Mouse (Mus musculus) kidney, embryonic 16.5 days (tissue): ENCODE measurements around the gene Pfkfb4. TPM values are rescaled to one million over a fixed set of nuclear protein-coding genes. Genes with fewer than 3 reads are reported as not detected.

Experiments
- ATAC-seq: fragments of 200-750 bp; cut with Nextera tagmentation; 2 replicates; pipeline ENCODE4 v1.8.0; 2017; ENCODE audit warnings: moderate TSS enrichment; ENCODE audit not compliant: low FRiP score, low TSS enrichment
- H3K27ac ChIP-seq: fragments of 300-500 bp; sonication (generic); 2 replicates; pipeline ENCODE4 v1.5.1; 2014; ENCODE audit warnings: low read length
- H3K27me3 ChIP-seq: fragments of 300-500 bp; sonication (generic); 2 replicates; pipeline ENCODE4 v1.6.1; 2014; ENCODE audit warnings: low read length, control low read depth, mixed read lengths; ENCODE audit not compliant: insufficient read depth
- H3K36me3 ChIP-seq: fragments of 300-500 bp; sonication (generic); 2 replicates; pipeline ENCODE4 v1.6.1; 2014; ENCODE audit warnings: low read length, control low read depth, mixed read lengths; ENCODE audit not compliant: insufficient read depth
- H3K4me1 ChIP-seq: fragments of 300-500 bp; sonication (generic); 2 replicates; pipeline ENCODE4 v1.6.1; 2014; ENCODE audit warnings: low read length, control low read depth, mixed read lengths; ENCODE audit not compliant: insufficient read depth
- H3K4me2 ChIP-seq: fragments of 300-500 bp; sonication (generic); replicated peaks from 2 replicates; pipeline ENCODE4 v1.6.1; 2014; ENCODE audit warnings: low read depth, low read length
- H3K4me3 ChIP-seq: fragments of 300-500 bp; sonication (generic); 2 replicates; pipeline ENCODE4 v1.5.1; 2014; ENCODE audit warnings: mild to moderate bottlenecking, low read length
- H3K9ac ChIP-seq: fragments of 300-500 bp; sonication (generic); replicated peaks from 2 replicates; pipeline ENCODE4 v1.6.1; 2014; ENCODE audit warnings: low read length
- H3K9me3 ChIP-seq: fragments of 300-500 bp; sonication (generic); 2 replicates; pipeline ENCODE4 v1.6.1; 2016; ENCODE audit warnings: low read length, control low read depth
- WGBS: fragments of 180-500 bp; shearing (Covaris S2); extraction: QIAGEN DNeasy Blood & Tissue Kit; methylation state at CpG from one replicate; pipeline ENCODE4 v1.1.7; 2014; 5-methylcytosine and 5-hydroxymethylcytosine counted together
- polyA plus RNA-seq: library from polyadenylated mRNA; unstranded; fragments of >200 nt; fragmentation: Nextera tagmentation; extraction: Ambion mirVana; gene quantifications from 2 replicates; pipeline ENCODE4 v1.2.1, GENCODE M21; 2015

Gene Pfkfb4
- polyA plus RNA-seq = 10.4 and 10.9 TPM in 2 replicates

DNA sequence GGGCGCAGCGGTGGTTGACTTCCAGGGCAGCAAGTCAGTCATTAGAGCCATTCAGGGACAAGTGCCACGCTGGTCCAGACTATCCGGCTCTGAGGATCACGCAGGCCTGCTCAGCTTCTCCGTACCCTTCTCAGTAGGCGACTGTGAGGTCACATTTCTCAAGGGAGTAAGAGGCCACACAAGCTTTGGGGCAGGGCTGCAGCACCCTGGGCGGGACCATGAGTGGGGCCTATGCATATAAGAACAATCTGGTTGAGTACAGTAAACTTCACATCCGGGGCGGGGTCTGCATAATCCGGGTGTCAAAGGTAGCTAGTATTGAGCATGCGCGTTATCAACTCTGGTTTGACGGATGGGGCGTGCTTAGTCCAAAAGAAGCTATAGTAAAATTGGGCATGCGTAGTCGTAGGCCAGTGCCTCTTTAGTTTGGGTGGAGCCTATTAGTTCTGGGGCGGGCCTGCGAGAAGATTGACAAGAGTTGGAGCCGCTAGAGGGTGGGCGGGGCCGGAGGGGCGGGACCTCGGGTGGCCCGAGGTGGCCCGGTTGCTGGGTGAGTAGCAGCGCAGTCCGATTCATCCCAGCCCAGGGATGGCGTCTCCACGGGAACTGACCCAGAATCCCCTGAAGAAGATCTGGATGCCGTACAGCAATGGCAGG lies at the start of gene Pfkfb4:
Gene Pfkfb4 (plus strand): TSS at position 351 of the 657 bp plus-strand sequence.
- Histone ChIP-seq H3K27ac (peak within 1 kb of the TSS; percentile 97), H3K36me3 (no peaks in the 10 kb centered on the region), H3K4me1 (peaks cover 27% of the 10 kb centered on the region), H3K4me3 (peak within 1 kb of the TSS; percentile 55), H3K9me3 (no peaks in the 10 kb centered on the region), H3K9ac (peak within 1 kb of the TSS; percentile 68), H3K4me2 (peak within 1 kb of the TSS; percentile 73), H3K27me3 (no peaks in the 10 kb centered on the region)
- WGBS = 1% methylated on average over 31 of the region's 31 CpGs
- peak; percentile 96 for ATAC-seq

DNA sequence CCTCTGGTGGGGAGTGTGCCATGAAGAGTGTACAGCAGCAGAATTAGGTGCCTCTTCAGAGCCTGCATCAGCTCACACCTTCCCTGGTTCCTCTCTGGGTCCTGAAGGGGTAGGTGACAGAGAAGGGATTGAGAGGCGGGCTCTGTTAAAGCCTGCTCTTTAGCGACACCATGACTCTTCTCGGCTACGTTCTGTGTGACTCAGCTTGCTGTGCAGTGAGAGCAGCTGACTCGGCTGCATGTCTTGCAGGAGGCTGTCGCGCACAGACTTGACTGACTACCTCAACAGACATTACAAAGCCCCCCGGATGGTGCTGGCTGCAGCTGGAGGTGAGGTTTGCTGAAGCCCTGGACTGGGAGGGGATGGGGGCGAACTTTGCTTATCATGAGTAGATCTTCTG lies 46.5 kb upstream of the Pfkfb4 start:
- peaks cover 87% of the 10 kb centered on the region for H3K36me3 ChIP-seq
- no peak overlapping the region for H3K9ac ChIP-seq
- H3K4me3 ChIP-seq = no peak overlapping the region
- no peaks in the 10 kb centered on the region for H3K27me3 ChIP-seq
- 77% methylated on average over 9 of the region's 9 CpGs for WGBS
- ATAC-seq = no peak
- H3K9me3 ChIP-seq = no peaks in the 10 kb centered on the region
- H3K27ac ChIP-seq = no peak overlapping the region
- peaks cover 10% of the 10 kb centered on the region for H3K4me1 ChIP-seq
- H3K4me2 ChIP-seq = no peak overlapping the region

DNA sequence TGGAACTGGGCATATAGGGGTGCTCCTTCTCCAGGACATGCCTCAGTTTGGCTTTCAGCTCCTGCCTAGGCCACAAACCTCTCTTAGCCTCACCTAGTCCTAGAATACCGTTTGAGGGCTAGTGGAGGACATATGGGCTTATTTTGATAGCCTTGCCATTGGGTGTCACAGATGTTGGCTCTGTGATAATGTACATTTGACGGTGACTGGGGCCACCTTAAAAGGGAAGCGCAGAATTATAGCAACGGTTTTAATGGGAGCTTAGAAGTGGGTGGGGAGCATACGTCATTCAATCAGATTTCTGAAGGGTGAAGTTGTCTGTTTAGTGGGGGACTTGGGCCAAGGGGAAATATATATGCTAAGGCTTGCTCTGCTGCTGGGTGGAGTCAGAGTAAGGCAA lies 46.0 kb upstream of the Pfkfb4 start:
- Histone ChIP-seq H3K4me2 (no peak overlapping the region), H3K4me1 (peaks cover 10% of the 10 kb centered on the region), H3K27me3 (no peaks in the 10 kb centered on the region), H3K9me3 (no peaks in the 10 kb centered on the region), H3K4me3 (no peak overlapping the region), H3K36me3 (peaks cover 89% of the 10 kb centered on the region), H3K27ac (no peak overlapping the region), H3K9ac (no peak overlapping the region)
- ATAC-seq = no peak
- WGBS = 85% methylated on average over 5 of the region's 5 CpGs

DNA sequence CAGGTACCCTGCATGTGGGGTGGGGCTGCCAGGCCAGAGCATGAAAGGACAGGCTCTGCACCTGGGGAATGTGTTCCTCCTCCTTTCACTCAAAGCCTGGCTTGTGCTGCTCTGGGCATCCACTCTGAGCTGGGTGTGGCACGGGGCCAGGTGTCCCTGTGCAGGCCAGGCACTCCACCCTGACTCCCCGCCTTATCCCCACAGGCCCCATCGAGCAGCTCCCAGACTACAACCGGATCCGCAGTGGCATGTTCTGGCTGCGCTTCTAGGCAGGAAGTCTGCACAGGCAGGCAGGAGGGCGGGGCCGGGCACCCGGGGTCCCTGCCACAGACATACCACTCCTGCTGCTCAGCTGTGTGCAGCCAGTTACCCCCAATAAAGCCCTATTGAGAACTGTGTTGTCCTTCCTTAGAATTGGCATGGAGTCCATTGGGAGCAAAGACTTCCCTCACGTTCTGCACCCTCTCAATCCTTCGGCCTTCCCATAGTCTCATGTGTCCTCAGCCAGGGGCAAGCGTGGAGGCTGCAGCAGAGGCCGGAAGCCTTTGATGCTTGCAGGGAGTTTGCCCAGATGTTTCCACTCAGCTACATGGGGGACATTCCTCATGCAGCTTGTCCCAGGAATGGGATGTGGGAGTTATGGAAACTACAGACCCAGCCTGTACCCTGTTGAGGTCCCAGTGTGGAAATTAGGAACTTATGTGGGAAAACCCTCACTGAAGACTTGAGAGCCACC lies 42.2 kb upstream of the Pfkfb4 start:
- peak; percentile 81 for ATAC-seq
- H3K27ac ChIP-seq = peak overlapping the region; percentile 51

DNA sequence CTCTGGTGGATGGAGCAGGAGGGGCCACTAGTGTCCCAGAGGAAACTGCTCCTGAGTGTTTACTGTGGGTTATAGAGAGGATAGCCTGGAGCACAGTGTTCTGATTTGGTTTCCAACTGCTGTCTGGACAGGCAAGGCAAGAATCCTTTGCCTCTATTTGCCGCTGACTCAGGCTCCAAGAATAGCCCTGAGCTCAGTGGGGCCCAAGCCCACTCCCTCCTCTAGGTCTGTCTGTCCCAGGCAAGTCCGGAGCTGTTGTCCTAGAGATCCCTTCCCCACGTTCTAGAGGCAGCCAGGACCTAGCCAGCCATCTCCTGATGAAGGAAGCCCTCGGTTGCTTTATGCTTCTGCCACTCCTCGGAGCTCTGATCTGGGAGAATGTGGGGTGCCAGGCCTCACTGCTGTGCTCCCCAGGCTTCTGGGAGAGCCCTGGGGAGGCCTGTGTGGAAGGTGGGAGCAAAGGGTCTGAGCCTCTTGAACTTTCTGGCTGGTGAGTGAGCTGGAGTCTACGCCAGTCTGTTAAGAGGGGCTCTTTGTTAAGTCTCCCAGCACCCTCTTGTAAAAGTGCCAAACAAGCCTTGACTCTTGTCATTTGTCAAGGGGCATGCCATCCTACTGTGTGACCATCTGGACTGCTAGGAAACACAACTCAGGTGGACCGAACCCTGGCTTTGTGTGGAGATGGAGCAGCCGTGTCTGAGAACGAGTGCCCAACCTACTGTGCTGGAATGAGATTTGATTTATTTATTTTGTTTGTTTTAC lies 41.4 kb upstream of the Pfkfb4 start:
- no peak overlapping the region for H3K4me3 ChIP-seq
- H3K27me3 ChIP-seq = 0 out of 2 replicates have a peak, but pooled peaks cover 2% of the 10 kb centered on the region
- H3K4me2 ChIP-seq = no peak overlapping the region
- 83% methylated on average over 9 of the region's 9 CpGs for WGBS
- peak overlapping the region; percentile 51 for H3K27ac ChIP-seq
- no peak overlapping the region for H3K9ac ChIP-seq
- peaks cover 50% of the 10 kb centered on the region for H3K36me3 ChIP-seq
- H3K4me1 ChIP-seq = peaks cover 24% of the 10 kb centered on the region
- peak; percentile 2; the same call in 1 of the 2 replicates for ATAC-seq
- no peaks in the 10 kb centered on the region for H3K9me3 ChIP-seq

More for the DNA sequence above, 42.2 kb upstream of the Pfkfb4 start:
- Histone ChIP-seq H3K4me2 (no peak overlapping the region), H3K27me3 (0 out of 2 replicates have a peak, but pooled peaks cover 1% of the 10 kb centered on the region), H3K4me1 (peaks cover 22% of the 10 kb centered on the region), H3K36me3 (peaks cover 58% of the 10 kb centered on the region), H3K4me3 (no peak overlapping the region), H3K9me3 (no peaks in the 10 kb centered on the region), H3K9ac (no peak overlapping the region)
- WGBS = 59% methylated on average over 13 of the region's 13 CpGs

DNA sequence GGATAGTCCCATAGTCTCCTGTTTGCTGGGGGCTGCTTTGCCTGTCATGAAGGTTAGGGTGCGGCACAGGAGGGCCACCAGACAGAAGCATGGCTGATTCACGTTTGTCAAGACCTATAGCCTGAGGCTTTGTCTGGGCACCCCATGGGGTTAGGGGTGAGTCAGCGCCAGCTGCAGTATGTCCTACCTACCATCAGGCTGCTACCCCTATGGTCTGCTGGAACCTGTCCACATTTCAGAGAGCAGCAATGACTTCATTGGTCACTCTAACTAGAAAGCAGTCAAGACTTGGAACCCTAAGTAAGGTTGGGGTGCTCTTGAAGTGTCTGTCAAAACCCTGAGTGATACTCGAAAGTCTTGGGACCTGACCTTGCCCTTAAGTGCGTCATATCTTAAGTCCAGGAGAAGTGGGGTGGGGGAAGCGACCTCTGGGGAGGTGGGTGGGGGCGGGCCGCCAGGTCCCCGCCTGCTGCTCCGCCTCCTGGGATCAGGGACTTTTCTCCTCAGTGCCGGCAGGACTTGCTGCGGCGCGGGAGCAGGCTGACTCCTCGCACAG lies 38.4 kb upstream of the Pfkfb4 start, which contains the start of gene Col7a1:
Gene Col7a1 (plus strand): TSS at position 506 of the 556 bp plus-strand sequence.
- Histone ChIP-seq H3K27me3 (0 out of 2 replicates have a peak, but pooled peaks cover 2% of the 10 kb centered on the region), H3K9me3 (no peaks in the 10 kb centered on the region), H3K4me1 (peaks cover 24% of the 10 kb centered on the region), H3K36me3 (peaks cover 24% of the 10 kb centered on the region), H3K27ac (no peak within 1 kb of the TSS), H3K9ac (peak within 1 kb of the TSS; percentile 36; the same call in 1 of the 2 replicates), H3K4me2 (peak within 1 kb of the TSS; percentile 51), H3K4me3 (peak within 1 kb of the TSS; percentile 26)
- no peak for ATAC-seq
- 9% methylated on average over 15 of the region's 15 CpGs for WGBS

DNA sequence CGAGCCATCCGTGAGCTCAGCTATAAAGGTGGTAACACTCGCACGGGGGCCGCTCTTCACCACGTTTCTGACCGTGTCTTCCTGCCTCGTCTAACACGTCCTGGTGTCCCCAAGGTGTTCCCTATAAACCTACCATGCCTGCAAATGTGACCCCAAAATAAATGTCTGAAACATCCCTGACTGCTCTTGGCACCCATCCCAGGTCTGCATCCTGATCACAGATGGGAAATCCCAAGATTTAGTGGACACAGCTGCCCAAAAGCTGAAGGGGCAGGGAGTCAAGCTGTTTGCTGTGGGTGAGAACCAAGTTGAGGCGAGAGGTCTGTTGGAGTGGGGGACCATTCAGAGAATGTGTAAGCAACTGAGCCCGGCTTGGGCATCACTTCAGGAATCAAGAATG lies 36.3 kb upstream of the Pfkfb4 start:
- H3K27me3 ChIP-seq = 0 out of 2 replicates have a peak, but pooled peaks cover 2% of the 10 kb centered on the region
- H3K4me2 ChIP-seq = no peak overlapping the region
- no peak for ATAC-seq
- no peaks in the 10 kb centered on the region for H3K9me3 ChIP-seq
- WGBS = 66% methylated on average over 11 of the region's 11 CpGs
- no peak overlapping the region for H3K9ac ChIP-seq
- no peak overlapping the region for H3K27ac ChIP-seq
- peaks cover 14% of the 10 kb centered on the region for H3K4me1 ChIP-seq
- peaks cover 3% of the 10 kb centered on the region for H3K36me3 ChIP-seq
- H3K4me3 ChIP-seq = no peak overlapping the region

DNA sequence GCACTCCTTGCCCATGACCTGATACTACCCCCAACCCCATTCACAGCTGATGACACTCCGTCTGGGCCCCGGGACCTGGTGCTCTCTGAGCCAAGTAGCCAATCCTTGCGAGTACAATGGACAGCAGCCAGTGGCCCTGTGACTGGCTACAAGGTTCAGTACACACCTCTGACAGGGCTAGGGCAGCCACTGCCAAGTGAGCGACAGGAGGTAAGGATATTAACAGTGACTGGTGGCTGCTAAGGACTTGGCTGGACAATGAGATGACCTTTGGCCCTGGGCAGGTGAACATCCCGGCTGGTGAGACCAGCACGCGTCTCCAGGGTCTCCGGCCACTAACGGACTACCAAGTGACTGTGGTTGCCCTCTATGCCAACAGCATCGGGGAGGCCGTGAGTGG lies 35.7 kb upstream of the Pfkfb4 start:
- peaks cover 14% of the 10 kb centered on the region; the same call in 1 of the 2 replicates for H3K4me1 ChIP-seq
- no peaks in the 10 kb centered on the region for H3K36me3 ChIP-seq
- 88% methylated on average over 11 of the region's 11 CpGs for WGBS
- no peak overlapping the region for H3K27ac ChIP-seq
- H3K9me3 ChIP-seq = no peaks in the 10 kb centered on the region
- ATAC-seq = no peak
- H3K4me3 ChIP-seq = no peak overlapping the region
- H3K27me3 ChIP-seq = 0 out of 2 replicates have a peak, but pooled peaks cover 2% of the 10 kb centered on the region
- H3K4me2 ChIP-seq = no peak overlapping the region
- H3K9ac ChIP-seq = no peak overlapping the region

DNA sequence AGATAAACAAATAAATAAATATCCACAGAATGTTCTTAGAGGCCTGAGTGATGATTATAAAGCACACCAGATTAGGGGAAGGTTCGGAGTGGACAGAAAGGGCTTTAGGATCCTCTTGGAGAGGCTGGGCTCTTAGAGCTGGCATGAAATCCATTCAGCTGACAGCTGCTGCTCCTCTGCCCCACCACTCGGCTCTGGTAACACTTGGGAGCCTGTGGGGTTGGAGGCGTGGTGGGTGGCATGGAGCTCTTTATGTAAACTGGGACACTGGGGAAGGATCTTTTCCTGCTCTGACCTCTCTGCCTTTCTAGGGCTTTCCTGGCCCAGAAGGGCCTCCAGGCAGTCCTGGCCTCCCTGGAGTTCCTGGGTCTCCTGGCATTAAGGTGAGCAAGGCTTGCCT lies 28.0 kb upstream of the Pfkfb4 start:
- no peak overlapping the region for H3K4me2 ChIP-seq
- 76% methylated on average over 3 of the region's 3 CpGs for WGBS
- ATAC-seq = no peak
- no peak overlapping the region for H3K9ac ChIP-seq
- no peak overlapping the region for H3K27ac ChIP-seq
- no peaks in the 10 kb centered on the region for H3K27me3 ChIP-seq
- no peaks in the 10 kb centered on the region for H3K4me1 ChIP-seq
- no peaks in the 10 kb centered on the region for H3K9me3 ChIP-seq
- H3K4me3 ChIP-seq = no peak overlapping the region
- H3K36me3 ChIP-seq = no peaks in the 10 kb centered on the region
